Mouse (Mus musculus) intestine, embryonic 16.5 days (tissue): ENCODE results near the gene Cd99l2. TPM values are rescaled to one million over a fixed set of nuclear protein-coding genes. Genes with fewer than 3 reads are reported as not detected.
A peak's percentile ranks its signal among the peaks of the same experiment; 100 is the strongest.

Source experiments
- ATAC-seq: fragments of 200-750 bp; cut with Nextera tagmentation; 2 replicates; pipeline ENCODE4 v1.8.0; 2017; ENCODE audit warnings: moderate TSS enrichment, moderate library complexity
- H3K27ac ChIP-seq: fragments of 300-500 bp; sonication (generic); 2 replicates; pipeline ENCODE4 v1.5.1; 2014; ENCODE audit warnings: mild to moderate bottlenecking, low read length
- H3K27me3 ChIP-seq: fragments of 300-500 bp; sonication (generic); replicated peaks from 2 replicates; pipeline ENCODE4 v1.6.1; 2014; ENCODE audit warnings: low read length, control low read depth, mixed read lengths; ENCODE audit not compliant: control insufficient read depth, insufficient read depth
- H3K36me3 ChIP-seq: fragments of 300-500 bp; sonication (generic); 2 replicates; pipeline ENCODE4 v1.6.1; 2014; ENCODE audit warnings: low read length, control low read depth; ENCODE audit not compliant: control insufficient read depth, insufficient read depth
- H3K4me1 ChIP-seq: fragments of 300-500 bp; sonication (generic); 2 replicates; pipeline ENCODE4 v1.6.1; 2014; ENCODE audit warnings: low read length, control low read depth, mixed read lengths; ENCODE audit not compliant: control insufficient read depth, insufficient read depth
- H3K4me2 ChIP-seq: fragments of 300-500 bp; sonication (generic); 2 replicates; pipeline ENCODE4 v1.6.1; 2014; ENCODE audit warnings: low read depth, low read length, control low read depth
- H3K4me3 ChIP-seq: fragments of 300-500 bp; sonication (generic); 2 replicates; pipeline ENCODE4 v1.5.1; 2014; ENCODE audit warnings: mild to moderate bottlenecking, low read length
- H3K9ac ChIP-seq: fragments of 300-500 bp; sonication (generic); 2 replicates; pipeline ENCODE4 v1.6.1; 2014; ENCODE audit warnings: low read depth, low read length
- H3K9me3 ChIP-seq: fragments of 300-500 bp; sonication (generic); 2 replicates; pipeline ENCODE4 v1.6.1; 2016; ENCODE audit warnings: low read length, control low read depth; ENCODE audit not compliant: control insufficient read depth
- WGBS: fragments of 180-500 bp; shearing (Covaris S2); extraction: QIAGEN DNeasy Blood & Tissue Kit; methylation state at CpG from one replicate; pipeline ENCODE4 v1.1.7; 2014; 5-methylcytosine and 5-hydroxymethylcytosine counted together
- polyA plus RNA-seq: library from polyadenylated mRNA; unstranded; fragments of >200 nt; fragmentation: Nextera tagmentation; extraction: Ambion mirVana; gene quantifications from 2 replicates; pipeline ENCODE4 v1.2.1, GENCODE M21; 2015

Gene Cd99l2
- polyA plus RNA-seq, 1 experiment from 2014 or later = 22.0 TPM

DNA sequence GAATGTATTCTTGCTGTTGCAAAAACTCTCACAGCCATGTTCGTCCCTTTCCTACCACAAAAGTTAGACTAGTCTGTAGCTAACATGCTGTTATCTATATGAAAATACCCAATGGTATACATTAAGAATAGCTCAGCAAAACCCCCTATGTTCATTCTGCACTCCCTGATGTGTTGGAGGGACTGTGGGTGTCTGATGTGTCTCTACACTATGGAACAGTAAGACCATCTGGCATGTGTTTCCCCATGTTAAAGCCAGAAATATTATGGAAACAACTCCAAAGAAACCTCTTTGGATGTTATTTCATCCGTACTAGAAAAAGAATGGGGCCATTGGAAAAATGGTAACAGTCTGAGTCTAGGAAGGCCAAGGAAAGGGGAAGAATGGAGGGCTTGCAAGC lies 57.1 kb downstream of the Cd99l2 start:
- Histone ChIP-seq H3K4me3 (no peak overlapping the region), H3K4me1 (no peaks in the 10 kb centered on the region), H3K27ac (no peak overlapping the region), H3K9me3 (no peaks in the 10 kb centered on the region), H3K4me2 (no peak overlapping the region), H3K9ac (no peak overlapping the region), H3K27me3 (no peaks in the 10 kb centered on the region), H3K36me3 (no peaks in the 10 kb centered on the region)
- WGBS = 89% methylated on average over 2 of the region's 2 CpGs
- no peak for ATAC-seq

DNA sequence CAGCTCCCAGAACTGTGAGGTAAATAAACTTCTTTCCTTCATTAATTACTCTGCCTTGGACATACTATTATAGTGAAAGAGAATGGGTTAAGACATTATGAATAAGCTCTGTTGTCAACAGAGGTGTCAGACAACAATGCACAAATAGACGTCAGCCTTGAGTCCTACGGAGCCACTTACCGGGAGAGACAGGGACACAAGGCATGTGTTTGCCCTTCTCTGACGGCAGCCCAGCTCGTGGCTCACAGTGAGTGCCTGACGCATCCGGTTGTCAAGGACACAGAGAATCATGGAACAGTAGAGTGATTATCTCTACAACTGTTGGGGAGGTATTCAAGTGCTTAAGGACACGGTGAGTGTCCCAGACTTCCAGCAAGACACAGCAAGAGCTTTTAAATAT lies 57.8 kb downstream of the Cd99l2 start:
- no peak overlapping the region for H3K9ac ChIP-seq
- no peak overlapping the region for H3K27ac ChIP-seq
- no peak overlapping the region for H3K4me2 ChIP-seq
- no peaks in the 10 kb centered on the region for H3K27me3 ChIP-seq
- 73% methylated on average over 8 of the region's 8 CpGs for WGBS
- H3K4me3 ChIP-seq = no peak overlapping the region
- H3K9me3 ChIP-seq = no peaks in the 10 kb centered on the region
- H3K4me1 ChIP-seq = no peaks in the 10 kb centered on the region
- H3K36me3 ChIP-seq = no peaks in the 10 kb centered on the region
- ATAC-seq = no peak

DNA sequence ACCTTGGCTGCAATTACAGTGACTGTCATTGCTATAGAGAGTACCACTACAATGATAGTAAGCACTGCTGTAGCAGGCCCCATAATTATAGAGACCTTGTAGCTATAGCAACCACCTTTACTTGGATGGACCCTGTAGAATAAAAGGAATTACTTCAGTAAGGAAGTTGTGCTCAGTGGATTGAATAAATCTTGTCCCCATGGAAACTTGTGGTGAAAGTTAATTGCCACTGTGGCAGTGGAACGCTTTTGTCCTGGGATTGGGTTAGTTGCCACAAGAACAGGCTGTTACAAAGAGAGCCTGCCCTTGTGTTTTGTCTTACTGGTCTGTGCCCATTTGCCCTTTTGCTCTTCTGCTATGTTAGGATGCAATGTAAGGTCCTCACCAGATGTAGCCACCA lies 58.2 kb downstream of the Cd99l2 start:
- H3K4me1 ChIP-seq = no peaks in the 10 kb centered on the region
- H3K27me3 ChIP-seq = no peaks in the 10 kb centered on the region
- H3K9ac ChIP-seq = no peak overlapping the region
- H3K9me3 ChIP-seq = no peaks in the 10 kb centered on the region
- no peak overlapping the region for H3K4me2 ChIP-seq
- H3K4me3 ChIP-seq = no peak overlapping the region
- WGBS = 68% methylated on average over 1 of the region's 1 CpGs
- no peak overlapping the region for H3K27ac ChIP-seq
- no peaks in the 10 kb centered on the region for H3K36me3 ChIP-seq
- ATAC-seq = no peak

- Histone ChIP-seq H3K4me3 (no peak overlapping the region), H3K27me3 (no peaks in the 10 kb centered on the region), H3K4me2 (no peak overlapping the region), H3K27ac (no peak overlapping the region), H3K9ac (no peak overlapping the region), H3K9me3 (no peaks in the 10 kb centered on the region), H3K36me3 (no peaks in the 10 kb centered on the region), H3K4me1 (no peaks in the 10 kb centered on the region)
- WGBS = 88% methylated on average over 5 of the region's 5 CpGs
- ATAC-seq = no peak
Observed at GRCm38 (mm10) chrX:71430900-71431299, 61.7 kb downstream of the Cd99l2 start.

DNA sequence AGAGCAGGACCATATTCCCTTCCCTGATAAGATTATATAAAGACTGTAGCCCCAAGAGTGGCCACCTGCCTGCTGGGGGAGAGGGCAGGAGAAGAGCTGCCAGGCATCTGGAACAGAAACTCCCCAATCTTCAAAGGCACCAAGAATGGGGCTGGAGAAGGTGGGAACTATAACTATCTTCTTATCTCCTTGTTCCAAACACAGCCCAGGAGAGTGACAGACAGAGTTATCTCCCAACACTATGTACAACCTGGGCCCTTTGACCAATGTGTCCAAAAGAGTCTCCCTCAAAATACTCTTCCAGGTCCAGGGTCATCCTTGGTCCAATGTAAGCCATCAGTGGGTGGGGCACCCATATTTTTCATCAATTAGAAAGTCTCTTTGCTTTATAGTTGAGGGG lies 65.2 kb downstream of the Cd99l2 start:
- no peak overlapping the region for H3K27ac ChIP-seq
- H3K4me3 ChIP-seq = no peak overlapping the region
- no peaks in the 10 kb centered on the region for H3K36me3 ChIP-seq
- no peaks in the 10 kb centered on the region for H3K9me3 ChIP-seq
- H3K27me3 ChIP-seq = no peaks in the 10 kb centered on the region
- no peak overlapping the region for H3K9ac ChIP-seq
- H3K4me2 ChIP-seq = no peak overlapping the region
- no peak for ATAC-seq
- H3K4me1 ChIP-seq = no peaks in the 10 kb centered on the region

DNA sequence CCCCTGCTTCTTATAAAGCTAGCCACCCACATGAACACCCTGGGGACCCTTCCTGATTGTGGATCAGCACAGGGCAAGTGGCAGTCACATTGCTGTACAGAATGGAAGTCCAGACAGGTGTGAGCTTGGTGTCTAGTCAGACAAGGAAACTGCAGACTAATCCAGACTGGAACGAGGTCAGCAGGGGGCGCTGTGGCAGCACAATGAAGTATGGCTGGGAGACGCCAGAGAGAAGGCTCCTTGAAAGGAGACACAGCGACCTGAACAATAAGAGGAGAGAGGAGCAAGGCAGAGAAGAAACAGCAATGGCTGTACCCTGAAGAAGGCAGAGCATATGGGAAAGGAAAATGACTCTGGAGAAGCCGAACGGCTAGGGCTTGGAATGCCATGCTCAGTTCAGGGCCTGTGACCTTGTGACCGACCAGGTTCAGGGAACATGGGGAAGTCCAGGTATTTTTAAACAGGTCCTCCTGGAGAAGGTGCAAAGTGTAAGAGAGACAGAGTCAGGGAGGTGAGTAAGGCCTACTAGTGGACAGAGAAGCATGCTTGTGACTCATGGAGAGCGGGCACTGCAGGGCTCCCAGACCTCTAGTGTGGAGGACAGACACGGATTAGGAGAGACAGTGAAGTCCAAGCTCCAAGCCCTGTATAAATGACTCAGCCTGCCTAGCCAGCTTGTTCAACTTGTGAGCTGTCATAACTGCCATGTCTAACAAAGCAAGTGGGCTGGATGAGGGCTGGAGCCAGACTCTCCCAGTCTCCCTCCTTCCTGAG lies 66.7 kb downstream of the Cd99l2 start:
- H3K4me1 ChIP-seq = no peaks in the 10 kb centered on the region
- ATAC-seq = peak; percentile 71
- H3K4me3 ChIP-seq = no peak overlapping the region
- no peaks in the 10 kb centered on the region for H3K36me3 ChIP-seq
- no peak overlapping the region for H3K9ac ChIP-seq
- no peak overlapping the region for H3K27ac ChIP-seq
- no peaks in the 10 kb centered on the region for H3K27me3 ChIP-seq
- H3K9me3 ChIP-seq = no peaks in the 10 kb centered on the region
- no peak overlapping the region for H3K4me2 ChIP-seq
- 44% methylated on average over 9 of the region's 9 CpGs for WGBS

DNA sequence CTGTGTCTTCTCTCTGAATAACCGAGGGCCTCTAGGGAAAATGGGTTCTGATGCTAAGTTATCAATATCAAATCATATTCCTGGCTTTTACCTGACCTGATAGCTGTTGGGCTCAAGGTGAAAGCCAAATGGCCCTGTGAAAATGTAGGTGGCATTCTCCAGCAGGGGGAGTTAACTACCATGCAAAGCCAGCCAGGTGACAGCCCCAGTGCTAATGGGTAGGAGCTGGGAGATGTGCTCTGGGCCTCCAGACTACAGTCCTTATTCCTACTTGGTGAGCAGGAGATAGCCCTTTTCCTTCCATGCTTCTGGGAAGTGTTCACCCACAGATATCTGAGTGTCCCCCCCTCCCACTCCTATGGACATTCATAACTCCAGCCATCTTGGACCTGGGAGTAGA lies 67.8 kb downstream of the Cd99l2 start:
- no peak overlapping the region for H3K27ac ChIP-seq
- H3K27me3 ChIP-seq = no peaks in the 10 kb centered on the region
- no peaks in the 10 kb centered on the region for H3K4me1 ChIP-seq
- WGBS = 74% methylated on average over 1 of the region's 1 CpGs
- H3K9me3 ChIP-seq = no peaks in the 10 kb centered on the region
- no peak overlapping the region for H3K9ac ChIP-seq
- H3K4me2 ChIP-seq = no peak overlapping the region
- H3K4me3 ChIP-seq = no peak overlapping the region
- H3K36me3 ChIP-seq = no peaks in the 10 kb centered on the region
- ATAC-seq = no peak

- no peak for ATAC-seq
- no peak overlapping the region for H3K4me3 ChIP-seq
- no peak overlapping the region for H3K27ac ChIP-seq
- no peaks in the 10 kb centered on the region for H3K9me3 ChIP-seq
- no peaks in the 10 kb centered on the region for H3K27me3 ChIP-seq
- H3K4me2 ChIP-seq = no peak overlapping the region
- H3K9ac ChIP-seq = no peak overlapping the region
- no peaks in the 10 kb centered on the region for H3K36me3 ChIP-seq
- no peaks in the 10 kb centered on the region for H3K4me1 ChIP-seq
- WGBS = 82% methylated on average over 4 of the region's 4 CpGs
Observed at GRCm38 (mm10) chrX:71413616-71414015, 79.0 kb downstream of the Cd99l2 start.

DNA sequence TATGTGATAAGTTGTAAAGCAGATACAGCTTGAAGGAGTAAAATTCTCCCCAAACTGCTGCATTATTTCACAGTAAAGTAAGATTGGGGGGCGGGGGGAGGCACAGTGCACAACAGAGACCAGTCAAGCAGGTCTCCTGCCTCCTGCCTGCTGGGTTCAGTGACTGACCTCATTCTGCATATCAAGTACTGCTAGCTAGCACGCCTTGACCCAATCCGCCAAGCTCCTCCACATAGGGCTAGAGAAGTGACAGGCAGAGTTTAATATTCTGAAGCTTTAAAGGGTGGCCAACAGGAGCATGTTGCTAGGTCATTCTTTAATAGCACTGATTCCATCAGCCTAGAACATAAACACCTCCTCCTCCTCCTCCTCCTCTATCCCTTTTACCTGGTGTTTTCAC lies 79.9 kb downstream of the Cd99l2 start:
- Histone ChIP-seq H3K4me1 (no peaks in the 10 kb centered on the region), H3K27me3 (no peaks in the 10 kb centered on the region), H3K4me3 (no peak overlapping the region), H3K9ac (no peak overlapping the region), H3K27ac (no peak overlapping the region), H3K4me2 (no peak overlapping the region), H3K36me3 (no peaks in the 10 kb centered on the region), H3K9me3 (no peaks in the 10 kb centered on the region)
- ATAC-seq = no peak
- 73% methylated on average over 3 of the region's 3 CpGs for WGBS

- Histone ChIP-seq H3K9me3 (no peaks in the 10 kb centered on the region), H3K4me1 (no peaks in the 10 kb centered on the region), H3K4me2 (no peak overlapping the region), H3K4me3 (no peak overlapping the region), H3K27ac (no peak overlapping the region), H3K9ac (no peak overlapping the region), H3K27me3 (no peaks in the 10 kb centered on the region), H3K36me3 (no peaks in the 10 kb centered on the region)
- WGBS = 85% methylated on average over 1 of the region's 1 CpGs
- ATAC-seq = no peak
Observed at GRCm38 (mm10) chrX:71408386-71408785, 84.3 kb downstream of the Cd99l2 start.
